In genomic region chr6:100893073-100893472, GRCm38 (mm10) we compare ENCODE assay signal across 13 mouse cellular contexts.
"Had no signal": no experiment of that assay in that cellular context is flagged by ENCODE, and none has a peak within 500 bp of the region (broad histone marks: within the 10 kb centered on the region; RNA-seq: fewer than 3 reads in every experiment).

No protein-coding gene starts in this region.

- H3K9me3 ChIP-seq: limb, embryonic 12.5 days; liver, embryonic 13.5 days; lung, embryonic 15.5 days; midbrain, embryonic 13.5 days; stomach, embryonic 15.5 days had no signal

- H3K9ac ChIP-seq: limb, embryonic 12.5 days; liver, embryonic 13.5 days; liver, postnatal 0 days; lung, embryonic 15.5 days; midbrain, embryonic 13.5 days; stomach, embryonic 15.5 days had no signal

- H3K4me2 ChIP-seq: limb, embryonic 12.5 days; liver, embryonic 13.5 days; lung, embryonic 15.5 days; midbrain, embryonic 13.5 days; stomach, embryonic 15.5 days had no signal

- DNase-seq: liver; liver, embryonic 13.5 days; liver, postnatal 0 days; lung, postnatal 14 days; thymus, adult 2 months; thymus, postnatal 25 days had no signal

- H3K36me3 ChIP-seq: limb, embryonic 12.5 days; liver, embryonic 13.5 days; lung, embryonic 15.5 days; midbrain, embryonic 13.5 days; stomach, embryonic 15.5 days had no signal

- H3K27me3 ChIP-seq: liver, embryonic 13.5 days; lung, embryonic 15.5 days; stomach, embryonic 15.5 days had no signal

- H3K4me3 ChIP-seq: limb, embryonic 12.5 days; liver, embryonic 13.5 days; lung, embryonic 15.5 days; megakaryocyte, embryonic 14.5 days; midbrain, embryonic 13.5 days; stomach, embryonic 15.5 days had no signal

- H3K4me1 ChIP-seq: liver, embryonic 13.5 days; lung, embryonic 15.5 days; megakaryocyte, embryonic 14.5 days; midbrain, embryonic 13.5 days; stomach, embryonic 15.5 days had no signal

- H3K27ac ChIP-seq: kidney, postnatal 0 days; limb, embryonic 12.5 days; liver, embryonic 13.5 days; lung, embryonic 15.5 days; macrophage; midbrain, embryonic 13.5 days; stomach, embryonic 15.5 days had no signal

- ATAC-seq: liver, postnatal 0 days had no signal
